Mouse (Mus musculus) adrenal gland, postnatal 14 days (tissue): ENCODE results near the gene Cutal. TPM values are rescaled to one million over a fixed set of nuclear protein-coding genes. Genes with fewer than 3 reads are reported as not detected.
"Not testable (repeated sequence)": the region's sequence is repeated elsewhere in the genome, so short reads cannot be mapped to it uniquely, and the experiment has no call there.

Experiments used
- DNase-seq: peaks from one replicate; pipeline ENCODE4 v3.0.0; 2021; ENCODE audit warnings: mixed read lengths
- long read RNA-seq, 2 experiments: library from polyadenylated mRNA; stranded (forward); transcript quantifications; one replicate each; pipeline ENCODE4 v2.0.0; 2021
- total RNA-seq: library from RNA; stranded (reverse); gene quantifications from 2 replicates; pipeline ENCODE4 v1.2.3, GENCODE M21; 2021

Cutal gene
- 0.38 and 6.5 TPM in 2 replicates for total RNA-seq
- long read RNA-seq, experiment 1, partial matches to known transcripts: 1 of 1 reads
- long read RNA-seq, experiment 1, other reads (novel, unspliced or antisense): 0 of 1 reads
- long read RNA-seq, experiment 2, partial matches to known transcripts: 0 of 3 reads
- long read RNA-seq, experiment 2, other reads (novel, unspliced or antisense): 2 of 3 reads

DNA sequence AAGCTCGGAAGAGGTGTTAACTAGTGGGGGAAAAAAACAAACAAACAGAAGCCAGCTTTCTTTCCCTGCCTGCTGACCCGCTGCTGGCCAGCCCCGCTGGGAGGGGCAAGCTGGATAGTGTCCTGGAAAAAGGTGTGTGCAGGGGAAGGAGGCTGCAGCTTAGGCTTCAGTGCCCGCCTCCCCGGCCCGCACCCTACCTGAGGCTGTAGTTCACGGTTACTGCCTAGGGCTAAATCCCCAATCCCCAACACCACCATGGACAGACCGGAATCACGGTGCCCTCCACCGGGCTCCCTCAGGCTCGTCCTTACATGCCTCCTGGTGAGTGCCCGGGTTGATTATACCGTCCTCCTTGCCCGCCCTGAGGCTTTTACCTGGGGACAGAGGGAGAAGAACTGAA, at the start of gene Cutal:
Gene Cutal, plus strand, starts transcription at position 126 of the 400 bp plus-strand sequence.
- no peak for DNase-seq

DNA sequence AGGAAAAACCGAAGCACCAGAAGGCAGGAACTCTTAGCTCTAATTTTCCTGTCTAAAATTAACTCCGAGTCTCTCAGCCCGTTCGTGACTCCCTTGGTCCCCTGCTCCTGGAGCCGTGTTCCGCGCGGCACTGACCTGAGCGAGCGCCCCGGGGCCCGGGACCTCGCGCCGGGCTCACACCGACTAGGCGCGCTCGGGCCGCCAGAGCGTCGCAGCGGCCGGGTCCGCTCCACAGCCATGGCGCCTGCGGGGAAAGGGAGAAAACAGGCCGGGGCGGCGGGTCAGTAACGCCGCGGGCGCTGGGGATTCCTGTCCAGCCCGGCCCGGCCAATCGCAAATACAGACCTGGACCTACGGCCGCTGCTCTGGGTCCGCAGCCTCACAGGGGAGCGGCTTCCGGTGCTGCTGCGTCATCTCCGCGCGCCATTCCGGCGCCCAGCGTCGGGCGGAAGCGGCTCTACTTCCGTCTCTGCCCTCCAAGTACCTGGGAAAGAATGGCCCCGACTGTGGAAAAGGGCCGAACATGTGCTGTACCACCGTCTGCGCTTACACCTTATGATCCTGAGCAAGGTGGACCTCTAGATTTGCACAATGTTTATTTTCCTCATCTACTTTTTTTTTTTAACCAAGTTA, 48.3 kb upstream of the Cutal start, which contains the start of gene Fbxw2:
Gene Fbxw2, minus strand, starts transcription at position 485 of the 633 bp plus-strand sequence.
- DNase-seq: peak; percentile 96

DNA sequence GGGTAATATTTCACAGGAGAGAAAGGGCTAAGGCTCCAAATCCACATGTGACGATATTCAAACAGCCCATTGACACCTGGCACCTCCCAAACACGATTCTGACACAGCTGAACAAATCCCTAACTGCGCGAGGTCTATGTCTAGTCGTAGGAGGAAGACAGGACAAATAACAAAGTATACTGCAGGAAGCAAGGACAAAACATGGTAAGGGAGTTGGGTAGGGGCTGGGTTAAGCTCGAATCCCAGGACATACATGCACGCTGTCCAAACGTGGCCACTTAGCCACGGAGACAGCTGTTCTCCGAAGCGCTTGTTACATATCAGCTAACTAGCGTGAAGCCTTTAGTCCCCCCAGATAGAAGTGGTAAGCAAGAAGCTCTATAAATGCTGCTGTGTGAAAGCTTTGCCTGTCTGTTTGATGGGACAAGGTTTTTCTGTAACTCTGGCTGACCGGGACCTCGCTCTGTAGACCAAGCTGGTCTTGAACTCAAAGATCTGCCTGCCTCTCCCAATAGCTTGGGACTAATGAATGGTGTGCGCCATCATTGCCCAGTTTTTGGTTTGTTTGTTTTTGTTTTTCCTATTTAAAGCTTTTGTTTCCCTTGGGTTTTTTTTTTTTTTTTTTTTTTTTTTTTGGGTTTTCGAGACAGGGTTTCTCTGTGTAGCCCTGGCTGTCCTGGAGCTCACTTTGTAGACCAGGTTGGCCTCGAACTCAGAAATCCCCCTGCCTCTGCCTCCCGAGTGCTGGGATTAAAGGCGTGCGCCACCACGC, 47.5 kb upstream of the Cutal start:
- peak; percentile 12 for DNase-seq

DNA sequence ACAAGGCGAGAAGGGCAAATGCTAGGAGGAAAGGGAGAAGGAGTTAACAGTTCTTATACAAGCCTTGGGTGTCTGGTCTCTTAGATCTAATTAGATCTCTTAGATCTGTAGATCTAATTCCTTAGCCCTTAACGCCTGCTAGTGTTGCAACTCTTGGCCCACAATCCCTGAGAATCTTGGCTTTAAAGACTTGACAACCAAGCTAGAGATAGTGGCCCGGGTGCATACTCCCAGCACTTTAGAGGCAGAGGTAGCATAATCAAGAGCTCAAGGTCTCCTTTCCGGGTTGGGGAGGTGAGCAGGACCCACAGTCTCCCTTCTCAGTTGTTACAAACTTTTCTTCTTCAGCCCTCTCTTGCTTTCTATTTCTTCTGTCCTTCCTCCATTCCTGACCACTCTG, 46.6 kb upstream of the Cutal start:
- peak; percentile 21 for DNase-seq

DNA sequence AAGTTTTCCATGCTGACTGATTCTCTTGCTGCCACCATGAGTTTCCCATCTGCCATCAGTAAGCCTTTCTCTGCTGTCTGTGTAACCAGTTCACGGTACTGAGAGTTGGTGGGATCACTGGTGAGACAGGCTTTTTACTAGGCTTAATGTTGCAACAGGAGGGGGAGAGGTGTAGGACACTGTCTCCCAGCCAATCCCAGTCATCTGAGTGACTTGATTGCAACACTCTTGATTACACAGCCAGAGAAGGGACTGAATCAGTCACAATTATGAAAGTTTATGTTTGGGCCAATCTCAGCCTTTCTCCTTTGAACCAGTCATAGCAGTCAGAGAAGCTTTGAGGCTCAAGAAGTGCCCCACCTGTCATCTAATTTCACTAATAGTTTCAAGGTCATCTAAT, 46.2 kb upstream of the Cutal start:
- DNase-seq: peak; percentile 60

DNA sequence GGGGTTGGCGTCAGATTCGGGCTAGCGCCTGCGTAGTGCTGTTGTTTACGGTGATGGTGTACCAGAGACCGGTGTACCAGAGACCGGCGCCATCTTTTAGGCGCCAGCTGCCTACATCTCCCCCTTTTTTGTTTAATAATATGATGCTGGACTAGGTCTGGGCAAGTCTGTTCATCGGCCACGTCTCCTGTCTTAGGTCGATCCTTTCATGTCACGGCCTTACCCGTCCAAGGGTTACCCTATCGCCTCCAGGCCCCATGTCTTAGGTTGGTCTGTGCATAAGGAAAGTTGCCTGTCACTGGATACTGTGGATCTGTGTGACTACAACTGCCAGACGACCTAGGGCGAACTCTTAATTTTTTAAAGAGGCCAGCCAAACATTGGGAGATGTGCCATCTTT, 44.1 kb upstream of the Cutal start:
- not testable (repeated sequence) for DNase-seq

DNA sequence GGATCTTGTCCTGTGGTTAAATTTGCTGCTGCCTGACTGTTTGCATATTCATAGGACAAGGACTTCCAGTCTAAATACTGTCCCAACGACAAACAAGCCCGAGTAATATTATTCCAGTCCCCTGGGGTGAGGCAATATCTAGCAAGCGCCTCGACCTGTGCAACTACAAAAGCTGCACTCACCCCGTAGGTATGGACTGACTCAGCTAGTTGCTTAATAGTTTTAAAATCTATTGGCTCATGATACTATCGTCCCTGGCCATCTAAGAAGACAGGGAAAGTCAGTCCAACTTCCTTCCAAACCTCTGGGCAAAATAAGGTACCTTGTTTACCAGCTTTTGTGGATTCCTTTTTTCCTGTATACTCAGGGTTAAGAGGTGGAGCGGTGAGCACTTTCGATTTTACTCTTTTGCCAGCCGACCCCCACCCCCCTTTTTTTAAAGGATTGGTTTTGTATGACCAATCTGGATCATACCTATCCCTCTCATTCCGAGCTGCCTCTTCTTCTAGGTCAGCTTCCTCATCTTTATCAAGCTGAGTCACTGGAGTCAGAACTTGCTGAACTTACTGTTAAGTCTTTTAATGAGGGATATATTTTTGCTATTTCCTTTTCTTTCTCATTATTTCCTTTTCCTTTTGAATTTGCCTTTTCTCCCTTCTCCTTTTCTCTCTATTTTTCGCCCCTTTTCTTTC, 41.3 kb upstream of the Cutal start, which contains the start of gene Gm34653:
Gene Gm34653, plus strand, starts transcription at position 242 of the 692 bp plus-strand sequence.
- DNase-seq: not testable (repeated sequence)

DNA sequence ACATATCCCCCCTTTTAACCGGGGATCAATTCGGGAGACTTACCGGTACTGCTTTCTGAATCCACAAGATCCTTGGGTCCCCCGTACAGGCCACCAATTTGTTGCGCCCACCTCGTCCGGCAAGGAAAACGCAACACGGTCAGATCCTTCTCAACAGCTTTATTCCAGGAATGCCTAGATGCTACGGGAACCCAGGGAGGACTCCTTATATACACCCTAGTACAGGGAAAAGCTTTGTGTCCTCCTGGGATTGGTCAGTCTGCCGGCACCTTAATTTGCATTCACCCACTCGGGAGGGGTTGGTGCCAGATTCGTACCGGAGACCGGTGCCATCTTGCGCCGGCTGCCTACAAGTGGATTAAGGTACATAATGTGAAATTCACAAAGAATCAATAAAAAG, 40.6 kb upstream of the Cutal start:
- DNase-seq: no peak

DNA sequence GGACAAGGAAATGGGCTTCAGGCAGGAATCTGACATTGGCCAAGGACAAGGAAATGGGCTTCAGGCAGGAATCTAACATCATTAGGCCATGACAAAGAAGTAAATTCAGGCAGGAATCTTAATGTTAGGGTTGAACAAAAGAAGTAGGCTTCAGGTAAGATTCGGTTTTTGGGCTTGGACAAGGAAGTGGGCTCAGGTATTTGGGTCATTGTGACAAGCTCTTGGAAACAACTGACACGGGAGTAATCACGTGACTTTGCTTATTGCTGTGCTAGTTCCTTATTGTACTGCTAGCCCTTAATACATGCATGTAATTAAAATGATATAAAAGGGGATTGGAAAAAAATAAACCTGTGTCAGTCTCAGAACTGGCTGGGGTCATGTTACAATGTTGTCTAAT, 38.5 kb upstream of the Cutal start:
- DNase-seq: no peak

DNA sequence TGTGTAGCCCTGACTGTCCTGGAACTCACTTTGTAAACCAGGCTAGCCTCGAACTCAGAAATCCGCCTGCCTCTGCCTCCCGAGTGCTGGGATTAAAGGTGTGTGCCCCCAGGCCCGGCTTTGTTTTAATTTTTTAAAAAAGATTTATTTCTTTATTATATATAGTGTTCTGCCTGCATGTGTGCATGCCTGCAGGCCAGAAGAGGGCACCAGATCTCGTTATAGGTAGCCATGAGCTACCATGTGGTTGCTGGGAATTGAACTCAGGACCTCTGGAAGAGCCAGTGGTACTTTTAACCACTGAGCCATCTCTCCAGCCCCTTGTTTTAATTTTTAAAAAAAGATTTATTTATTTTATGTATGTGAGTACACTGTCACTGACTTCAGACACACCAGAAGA, 34.1 kb upstream of the Cutal start:
- DNase-seq: not testable (repeated sequence)

DNA sequence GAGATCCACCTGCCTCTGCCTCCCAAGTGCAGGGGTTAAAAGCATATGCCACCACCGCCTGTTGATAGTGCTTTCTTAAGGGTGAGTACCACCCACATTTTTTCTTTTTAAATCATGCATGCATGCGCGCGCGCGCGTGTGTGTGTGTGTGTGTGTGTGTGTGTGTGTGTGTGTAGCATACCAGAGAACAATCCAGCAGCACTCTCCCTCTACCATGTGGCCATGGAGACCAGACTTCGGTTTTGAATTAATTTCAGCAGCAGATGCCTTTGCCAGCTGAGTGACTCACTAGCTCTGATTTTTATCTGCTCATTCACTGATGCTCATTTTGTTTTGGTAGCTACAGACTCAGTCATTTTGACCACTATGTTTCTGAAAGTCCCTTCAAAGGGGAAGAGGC, 32.5 kb upstream of the Cutal start:
- no peak for DNase-seq

DNA sequence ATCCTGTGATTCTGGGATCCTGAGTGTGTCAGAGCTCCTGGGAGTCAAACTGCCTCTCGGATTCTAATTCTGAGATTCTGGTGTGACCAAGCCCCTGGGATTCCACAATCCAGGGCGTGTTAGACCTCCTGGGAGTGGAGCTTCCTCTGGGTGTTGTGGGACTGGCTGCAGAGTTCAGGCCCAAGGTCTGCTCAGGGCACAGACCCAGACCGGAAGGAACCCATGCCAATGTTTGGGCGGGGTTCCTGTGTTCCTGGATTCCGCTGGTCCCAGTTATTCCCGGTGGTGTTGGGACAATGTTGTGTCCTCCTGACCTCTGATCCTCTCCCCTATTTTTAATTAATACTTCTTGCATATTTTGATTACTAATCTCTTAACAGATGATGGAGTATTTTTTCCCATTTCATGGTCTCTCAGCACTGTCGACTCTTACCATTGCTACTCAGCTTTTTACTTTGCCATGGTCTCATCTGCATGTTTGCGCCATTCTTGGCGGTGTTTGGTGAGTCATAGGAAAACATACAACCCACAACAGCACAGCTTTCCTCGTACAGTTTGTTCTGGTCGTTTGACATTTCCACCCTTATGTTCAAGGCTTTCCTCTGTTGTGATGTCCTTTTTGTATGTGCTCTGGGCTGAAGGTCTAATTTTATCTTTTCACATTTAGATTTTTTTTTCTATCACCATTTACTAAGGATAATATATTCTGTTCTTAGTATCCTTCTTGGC, 30.8 kb upstream of the Cutal start:
- DNase-seq: peak; percentile 83

DNA sequence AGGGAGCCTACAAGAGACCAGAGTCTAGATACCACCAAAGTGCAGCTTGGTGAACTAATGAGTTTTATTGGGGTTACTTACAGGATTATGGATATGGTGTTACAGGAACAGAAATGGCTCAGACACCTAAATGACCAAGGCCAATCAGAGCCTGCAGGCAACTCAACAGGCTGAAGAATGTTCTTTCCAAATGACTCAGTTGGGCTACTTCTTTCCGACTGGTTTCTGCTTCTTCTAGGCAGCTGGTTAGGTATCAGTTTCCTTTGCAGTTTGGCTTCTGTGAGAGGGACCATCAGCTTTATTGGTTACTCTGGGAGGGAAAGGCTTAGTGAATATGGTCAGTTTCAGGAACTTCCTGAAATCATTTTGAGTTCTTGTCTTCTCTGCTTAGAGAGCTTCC, 26.5 kb upstream of the Cutal start:
- no peak for DNase-seq

DNA sequence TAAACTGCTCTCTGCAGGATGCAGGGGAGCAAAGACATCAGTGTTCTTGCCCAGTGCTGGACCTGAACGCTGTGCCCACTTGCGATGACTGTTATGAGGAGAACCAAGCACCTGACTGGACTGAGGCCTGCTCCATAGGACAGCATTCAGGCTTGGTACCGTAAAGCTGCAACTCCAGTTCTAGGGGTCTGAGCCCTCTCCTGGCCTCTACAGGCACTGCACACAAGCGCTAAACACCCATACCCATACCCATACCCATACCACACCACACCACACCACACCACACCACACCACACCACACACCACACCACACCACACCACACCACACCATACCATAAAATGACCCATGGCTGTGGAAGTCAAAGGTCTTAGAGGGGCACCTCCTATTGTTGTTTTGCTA, 18.9 kb upstream of the Cutal start:
- DNase-seq: no peak

DNA sequence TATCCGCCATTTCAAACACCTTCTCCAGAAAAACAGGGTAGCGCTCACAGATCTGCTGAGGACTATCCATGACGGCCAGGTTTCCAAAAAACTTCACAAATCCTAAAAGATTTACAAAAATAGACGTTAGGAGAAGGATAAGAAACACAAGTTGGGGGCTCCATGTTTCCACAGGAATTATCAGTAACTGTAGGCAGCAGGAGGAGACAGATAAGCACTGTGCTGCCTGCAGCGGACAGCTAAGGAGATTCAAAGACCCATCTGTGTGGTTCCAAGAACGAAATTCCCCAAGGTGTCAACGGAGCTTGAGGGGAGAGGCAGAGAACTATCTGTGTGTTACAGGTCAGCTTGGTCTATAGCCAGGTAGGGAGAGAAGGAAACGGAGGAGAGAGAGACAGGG, 16.5 kb upstream of the Cutal start:
- no peak for DNase-seq

DNA sequence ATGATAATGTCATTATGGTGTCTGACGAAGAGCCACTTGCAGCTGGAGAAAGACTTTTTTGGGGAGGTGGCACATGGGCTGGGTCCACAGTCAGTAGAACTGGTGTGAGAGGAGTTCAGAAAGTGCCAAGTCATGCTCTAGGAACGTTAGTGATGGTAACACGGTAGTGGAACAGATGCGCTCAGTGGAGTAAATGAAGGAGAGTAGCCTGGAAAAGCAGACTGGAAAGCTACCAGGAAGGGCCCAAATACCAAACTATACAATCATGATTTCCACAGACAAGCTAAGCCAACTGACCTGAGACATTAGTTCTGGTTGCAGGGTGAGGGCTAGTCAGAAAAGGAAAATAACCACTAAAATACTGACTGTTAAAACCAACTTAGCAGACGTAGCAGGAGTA, 4.5 kb upstream of the Cutal start:
- no peak for DNase-seq

DNA sequence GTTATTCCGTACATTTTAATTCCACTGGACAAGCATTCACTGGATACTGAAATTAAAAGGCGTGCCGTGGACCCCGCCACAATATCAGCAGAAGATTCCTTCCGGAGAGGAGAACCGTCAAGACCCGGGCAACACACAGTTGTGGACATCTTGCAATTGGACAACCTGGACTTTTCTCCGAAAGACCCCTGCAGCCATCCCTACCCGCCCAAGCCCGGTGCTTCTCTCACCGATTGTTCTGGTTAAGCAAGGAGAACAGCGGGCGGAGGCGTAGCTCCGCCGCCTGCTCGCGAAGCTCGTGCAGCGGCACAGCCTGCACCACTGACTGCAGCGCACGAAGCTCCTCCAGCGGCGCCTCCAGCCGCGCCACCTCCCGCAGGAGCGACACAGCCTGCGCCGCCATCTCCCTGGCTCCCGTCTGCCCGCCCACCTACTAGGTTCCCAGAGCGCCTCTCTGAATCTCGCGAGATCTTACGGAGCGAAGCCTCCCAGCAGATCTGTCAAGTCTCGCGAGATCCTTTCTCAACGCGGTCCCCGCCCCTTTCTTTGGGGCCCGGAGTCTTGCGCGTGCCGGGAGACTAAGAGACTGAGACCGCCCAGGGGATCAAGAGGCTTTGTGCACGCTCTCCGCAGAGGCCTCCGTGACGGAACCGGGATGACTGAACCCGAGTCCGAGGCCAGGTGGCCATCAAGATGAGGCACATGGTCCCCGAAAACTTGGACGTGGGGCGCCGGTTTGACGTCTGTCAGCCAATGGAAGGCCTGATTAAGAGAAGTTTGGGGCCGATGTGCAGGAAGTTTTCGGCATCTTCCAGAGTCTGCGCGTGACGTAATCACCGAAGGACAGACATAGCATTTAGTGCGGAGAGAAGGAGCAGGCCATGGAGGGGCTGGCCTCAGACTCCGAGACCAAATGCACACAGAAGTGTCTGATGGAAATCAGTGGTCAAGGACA, 3.4 kb upstream of the Cutal start:
- peak; percentile 96 for DNase-seq

DNA sequence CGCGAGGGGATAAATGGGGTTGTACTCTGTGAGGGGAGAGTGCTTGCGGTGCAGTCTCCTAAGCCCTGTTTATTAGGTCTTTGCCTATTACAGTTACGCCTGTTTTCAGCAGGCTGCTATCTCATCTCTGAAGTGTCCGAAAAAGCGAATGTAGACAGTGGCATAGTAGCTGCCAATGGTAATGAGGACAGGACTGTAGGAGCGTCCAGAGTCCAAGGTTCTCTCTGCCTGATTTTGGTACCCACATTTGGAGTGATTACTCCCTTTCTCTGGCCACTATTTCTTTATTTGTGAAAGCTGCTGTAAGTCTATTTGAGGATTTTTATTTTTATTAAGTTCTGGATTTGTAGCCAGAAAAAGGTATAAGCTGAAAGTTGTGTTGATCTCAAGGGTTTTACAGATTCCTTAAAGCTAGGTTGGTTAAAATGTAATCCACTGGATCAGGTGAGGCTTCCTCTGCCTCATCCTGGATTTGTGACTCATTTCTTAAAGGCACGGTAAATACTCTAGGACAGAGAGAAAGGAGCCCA, 685 bp downstream of the Cutal start, which contains the start of gene Psmd5:
Gene Psmd5, minus strand, starts transcription at position 153 of the 530 bp plus-strand sequence.
- no peak for DNase-seq

DNA sequence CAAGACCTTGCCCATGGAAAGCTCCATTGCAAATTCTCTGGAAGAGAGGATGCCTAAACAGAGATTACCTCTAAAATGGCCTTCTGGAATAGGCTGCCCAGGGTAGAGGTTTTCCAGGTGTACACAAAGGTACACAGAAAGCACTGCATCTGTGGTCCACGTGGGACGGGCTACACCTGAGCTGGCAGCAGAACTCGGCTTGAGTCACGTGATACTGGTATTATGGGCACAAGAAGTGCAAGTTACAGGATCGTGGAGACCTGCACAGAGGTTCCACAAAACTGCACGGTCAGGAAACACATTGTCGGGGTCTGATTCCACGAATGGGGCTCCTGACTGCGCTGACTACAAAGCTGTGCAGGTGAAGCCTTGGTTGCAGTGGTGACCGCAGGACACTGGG, 5.9 kb downstream of the Cutal start:
- no peak for DNase-seq

DNA sequence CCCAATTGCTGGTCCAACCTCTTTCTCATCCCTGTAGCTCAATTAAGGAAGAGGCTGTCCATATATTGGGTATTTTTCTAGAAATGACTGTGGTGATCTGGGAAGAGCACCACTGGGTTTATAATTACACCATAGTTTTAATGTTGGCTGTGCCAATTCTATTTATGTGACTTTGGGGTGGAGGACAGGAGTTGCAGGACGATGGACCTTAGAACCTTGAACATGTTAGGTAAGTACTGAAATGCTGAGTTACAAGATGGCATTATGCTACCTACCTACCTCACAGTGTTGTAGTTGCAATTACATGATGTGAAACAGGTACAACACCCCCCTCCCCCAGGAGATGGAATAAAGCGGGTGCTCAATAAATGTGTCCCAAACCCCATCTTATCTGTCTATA, 8.6 kb downstream of the Cutal start:
- DNase-seq: no peak

DNA sequence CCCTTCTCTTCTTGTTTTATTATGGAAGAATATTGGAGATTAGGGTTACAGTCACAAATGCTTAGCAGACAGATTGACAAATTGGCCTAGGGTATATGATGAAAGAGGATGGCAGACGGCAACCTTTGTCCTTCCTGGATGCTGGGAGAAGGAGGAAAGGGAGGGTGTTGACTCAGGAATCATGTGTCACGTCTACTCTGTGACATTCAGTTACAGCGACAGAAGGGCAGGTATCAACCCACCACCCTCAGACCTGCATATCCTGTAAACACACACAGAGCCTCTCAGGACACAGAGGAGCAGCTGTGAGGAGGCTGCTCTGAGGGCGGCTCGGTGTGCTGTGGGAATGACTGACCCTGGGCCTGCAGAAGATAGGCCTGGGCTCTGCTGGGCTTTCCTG, 9.0 kb downstream of the Cutal start:
- no peak for DNase-seq
